Mouse (Mus musculus): ENCODE measurements around the gene Nol4l.

GRCm38 (mm10) chr2:153475114-153476112 is 54.4 kb downstream of the Nol4l start:
- TF ChIP-seq GATA1 (IDR thresholded peaks at IDR 0.05; ENCODE audit: borderline replicate concordance, low read length) (no peak), FLI1 (IDR thresholded peaks at IDR 0.05; ENCODE audit: low read length) (no peak)

All from megakaryocyte, embryonic 14.5 days (primary cell).